17 mouse cellular contexts compared by ENCODE assay signal in genomic region chr8:120839031-120839430, GRCm38 (mm10).
"Had no signal": no experiment of that assay in that cellular context is flagged by ENCODE, and none has a peak within 500 bp of the region (broad histone marks: within the 10 kb centered on the region; RNA-seq: fewer than 3 reads in every experiment).

No protein-coding gene starts in this region.

- H3K27ac ChIP-seq: layer of hippocampus, adult 2 months; liver, embryonic 15.5 days; midbrain, embryonic 10.5 days; neural tube, embryonic 13.5 days had no signal

- H3K36me3 ChIP-seq: liver, embryonic 15.5 days; midbrain, embryonic 10.5 days; neural tube, embryonic 13.5 days had no signal

- DNase-seq: kidney, adult 9 months; kidney, postnatal 10 days; kidney, postnatal 4 days; lung, adult 2 months; lung, postnatal 36 days; midbrain, embryonic 14.5 days; retina, postnatal 1 day; right cerebral cortex, postnatal 4 days; spleen, adult 18-20 months; thymus, adult 18-20 months; thymus, postnatal 14 days had no signal

- H3K4me3 ChIP-seq: layer of hippocampus, adult 2 months; liver, embryonic 15.5 days; midbrain, embryonic 10.5 days; neural tube, embryonic 13.5 days had no signal

- H3K4me2 ChIP-seq: liver, embryonic 11.5 days; liver, embryonic 15.5 days; neural tube, embryonic 13.5 days had no signal

- H3K9ac ChIP-seq: liver, embryonic 15.5 days; neural tube, embryonic 13.5 days had no signal

- H3K4me1 ChIP-seq: liver, embryonic 15.5 days; neural tube, embryonic 13.5 days had no signal

- ATAC-seq: lung, postnatal 0 days had no signal

- H3K9me3 ChIP-seq: liver, embryonic 15.5 days; midbrain, embryonic 10.5 days; neural tube, embryonic 13.5 days had no signal
